Mouse (Mus musculus) forebrain, embryonic 12.5 days (tissue): ENCODE data around the gene Meox1. TPM values are rescaled to one million over a fixed set of nuclear protein-coding genes. Genes with fewer than 3 reads are reported as not detected.

ENCODE experiments used
- ATAC-seq: fragments of 200-750 bp; cut with Nextera tagmentation; 2 replicates; pipeline ENCODE4 v1.8.0; 2017; ENCODE audit warnings: moderate TSS enrichment; ENCODE audit not compliant: low FRiP score
- H3K27ac ChIP-seq: fragments of 300-500 bp; sonication (generic); 2 replicates; pipeline ENCODE4 v1.5.1; 2016; ENCODE audit warnings: mild to moderate bottlenecking
- H3K27me3 ChIP-seq: fragments of 300-500 bp; sonication (generic); 2 replicates; pipeline ENCODE4 v1.6.1; 2016; ENCODE audit warnings: mild to moderate bottlenecking
- H3K36me3 ChIP-seq: fragments of 300-500 bp; sonication (generic); replicated peaks from 2 replicates; pipeline ENCODE4 v1.6.1; 2016; ENCODE audit warnings: mild to moderate bottlenecking
- H3K4me1 ChIP-seq: fragments of 300-500 bp; sonication (generic); 2 replicates; pipeline ENCODE4 v1.6.1; 2016
- H3K4me2 ChIP-seq: fragments of 300-500 bp; sonication (generic); 2 replicates; pipeline ENCODE4 v1.6.1; 2016; ENCODE audit warnings: mild to moderate bottlenecking, moderate library complexity
- H3K4me3 ChIP-seq: fragments of 300-500 bp; sonication (generic); replicated peaks from 2 replicates; pipeline ENCODE4 v1.5.1; 2016; ENCODE audit warnings: mild to moderate bottlenecking
- H3K9ac ChIP-seq: fragments of 300-500 bp; sonication (generic); 2 replicates; pipeline ENCODE4 v1.6.1; 2016; ENCODE audit warnings: mild to moderate bottlenecking
- H3K9me3 ChIP-seq: fragments of 300-500 bp; sonication (generic); 2 replicates; pipeline ENCODE4 v1.6.1; 2016
- WGBS: fragments of 180-500 bp; shearing (Covaris S2); methylation state at CpG from one replicate; pipeline ENCODE4 v1.1.7; 2016; 5-methylcytosine and 5-hydroxymethylcytosine counted together
- polyA plus RNA-seq: library from polyadenylated mRNA; unstranded; fragments of >200 nt; fragmentation: Nextera tagmentation; extraction: Ambion mirVana; gene quantifications from 2 replicates; pipeline ENCODE4 v1.2.1, GENCODE M21; 2016

Meox1 gene
- polyA plus RNA-seq, 1 experiment from 2014 or later: 0.60 TPM

DNA sequence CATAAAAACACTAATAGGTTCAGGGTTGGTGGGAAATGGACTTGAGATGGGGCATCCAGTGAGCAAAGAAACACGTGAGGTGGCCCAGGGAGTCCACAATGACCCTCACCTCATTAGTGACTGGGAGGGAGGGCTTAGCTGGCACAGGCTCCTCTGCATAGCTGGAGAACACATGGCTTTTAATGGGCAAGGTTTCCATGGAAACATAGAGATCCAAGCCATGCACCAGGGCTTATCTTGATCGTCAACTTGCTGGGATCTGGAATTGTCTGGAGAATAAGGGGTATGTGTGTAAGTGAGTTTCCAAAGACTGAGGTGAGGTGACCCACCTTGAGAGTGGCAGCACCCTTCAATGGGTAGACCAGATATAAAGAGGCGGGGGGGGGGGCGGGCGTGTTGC lies 19.2 kb downstream of the Meox1 start:
- WGBS: 56% methylated on average over 5 of the region's 5 CpGs
- ATAC-seq: no peak
- no peak overlapping the region for H3K4me2 ChIP-seq

DNA sequence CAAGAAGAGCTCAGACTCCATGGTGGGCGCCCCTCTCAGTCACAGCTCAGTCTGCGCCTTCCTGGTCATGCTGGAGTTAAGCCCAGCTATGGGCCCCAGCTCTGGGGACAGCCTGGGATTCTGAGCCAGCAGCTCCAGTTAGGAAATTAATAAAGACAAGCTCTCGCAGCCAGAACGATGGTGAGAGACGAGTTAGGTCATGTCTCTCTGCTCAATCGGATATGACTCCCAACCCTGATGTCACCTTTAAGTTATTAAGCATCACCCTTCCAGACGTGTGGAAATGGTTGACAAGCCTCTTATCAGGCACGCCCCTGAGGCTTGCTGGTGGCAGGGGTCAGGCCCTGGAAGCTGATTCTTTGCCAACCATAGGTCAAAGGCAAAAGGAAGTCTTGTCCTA lies 20.3 kb downstream of the Meox1 start:
- H3K9me3 ChIP-seq: no peaks in the 10 kb centered on the region
- 0 out of 2 replicates have a peak, but pooled peaks cover 2% of the 10 kb centered on the region for H3K27me3 ChIP-seq
- no peaks in the 10 kb centered on the region for H3K36me3 ChIP-seq
- no peak for ATAC-seq
- no peak overlapping the region for H3K27ac ChIP-seq
- H3K4me2 ChIP-seq: no peak overlapping the region
- no peak overlapping the region for H3K9ac ChIP-seq
- H3K4me3 ChIP-seq: no peak overlapping the region
- 70% methylated on average over 8 of the region's 8 CpGs for WGBS
- H3K4me1 ChIP-seq: peaks cover 12% of the 10 kb centered on the region

More for the DNA sequence above, 19.2 kb downstream of the Meox1 start:
- Histone ChIP-seq H3K9me3 (no peaks in the 10 kb centered on the region), H3K4me3 (no peak overlapping the region), H3K27me3 (0 out of 2 replicates have a peak, but pooled peaks cover 2% of the 10 kb centered on the region), H3K27ac (no peak overlapping the region), H3K9ac (no peak overlapping the region), H3K4me1 (peaks cover 16% of the 10 kb centered on the region), H3K36me3 (no peaks in the 10 kb centered on the region)

DNA sequence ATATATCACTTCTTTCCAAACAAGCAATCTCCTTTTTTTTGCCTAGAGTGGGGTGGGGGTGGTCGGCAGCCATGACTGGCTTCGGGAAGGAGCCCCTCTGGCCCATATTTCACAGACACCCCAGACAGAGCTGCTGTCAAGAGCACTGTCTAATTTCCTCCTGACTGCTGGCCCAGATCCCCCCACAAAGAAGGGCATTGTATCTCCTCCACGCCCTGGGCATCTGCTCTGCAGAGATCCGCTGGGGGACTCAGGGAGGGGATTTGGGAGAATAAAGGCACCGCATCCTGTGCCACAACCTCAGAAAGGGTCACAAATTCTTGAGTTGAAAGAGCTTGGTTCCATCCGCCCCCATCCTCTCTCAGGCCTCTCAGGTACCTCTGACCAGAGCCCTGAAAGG lies 22.7 kb downstream of the Meox1 start:
- Histone ChIP-seq H3K9me3 (no peaks in the 10 kb centered on the region), H3K4me3 (no peak overlapping the region), H3K4me1 (peaks cover 9% of the 10 kb centered on the region), H3K36me3 (no peaks in the 10 kb centered on the region), H3K9ac (no peak overlapping the region), H3K27me3 (no peaks in the 10 kb centered on the region), H3K27ac (no peak overlapping the region), H3K4me2 (no peak overlapping the region)
- WGBS: 43% methylated on average over 6 of the region's 6 CpGs
- ATAC-seq: no peak

DNA sequence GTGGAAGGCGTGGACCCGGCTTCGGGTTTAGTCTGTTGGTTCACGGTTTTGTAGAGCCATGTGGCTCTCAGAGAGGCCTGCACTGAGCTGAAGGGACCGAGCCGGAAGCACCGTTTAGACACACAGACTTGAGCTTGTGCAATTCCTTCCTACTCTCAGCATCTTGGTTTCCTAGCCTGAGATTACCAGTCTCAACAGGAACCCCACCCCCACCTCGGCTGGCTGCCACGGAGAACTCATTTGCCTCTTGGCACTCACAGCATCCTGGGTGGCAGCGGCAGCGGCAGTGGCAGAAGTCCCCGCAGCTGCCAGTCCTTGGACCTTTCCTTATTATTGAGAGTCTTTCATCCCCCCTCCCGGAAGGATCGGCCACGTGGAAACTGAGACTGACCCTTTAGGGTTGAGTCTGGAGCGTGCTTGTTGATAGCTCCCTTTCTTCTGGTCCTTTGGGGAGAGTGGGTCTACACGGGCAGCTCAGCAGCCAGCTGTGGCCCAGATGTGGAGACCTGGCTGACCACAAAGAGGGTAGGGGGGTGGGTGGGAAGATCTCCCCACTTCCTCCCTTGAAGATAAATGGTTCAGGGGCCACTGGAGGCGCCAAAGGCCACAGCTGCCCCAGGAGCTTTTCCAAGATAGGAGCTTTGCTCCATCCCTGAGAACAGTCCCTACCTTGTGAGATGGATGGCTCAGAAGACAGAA lies 24.0 kb downstream of the Meox1 start:
- H3K9ac ChIP-seq: no peak overlapping the region
- H3K27ac ChIP-seq: no peak overlapping the region
- peaks cover 7% of the 10 kb centered on the region for H3K4me1 ChIP-seq
- no peak overlapping the region for H3K4me2 ChIP-seq
- no peak overlapping the region for H3K4me3 ChIP-seq
- no peaks in the 10 kb centered on the region for H3K9me3 ChIP-seq
- no peaks in the 10 kb centered on the region for H3K27me3 ChIP-seq
- ATAC-seq: no peak
- 73% methylated on average over 18 of the region's 18 CpGs for WGBS
- H3K36me3 ChIP-seq: no peaks in the 10 kb centered on the region

DNA sequence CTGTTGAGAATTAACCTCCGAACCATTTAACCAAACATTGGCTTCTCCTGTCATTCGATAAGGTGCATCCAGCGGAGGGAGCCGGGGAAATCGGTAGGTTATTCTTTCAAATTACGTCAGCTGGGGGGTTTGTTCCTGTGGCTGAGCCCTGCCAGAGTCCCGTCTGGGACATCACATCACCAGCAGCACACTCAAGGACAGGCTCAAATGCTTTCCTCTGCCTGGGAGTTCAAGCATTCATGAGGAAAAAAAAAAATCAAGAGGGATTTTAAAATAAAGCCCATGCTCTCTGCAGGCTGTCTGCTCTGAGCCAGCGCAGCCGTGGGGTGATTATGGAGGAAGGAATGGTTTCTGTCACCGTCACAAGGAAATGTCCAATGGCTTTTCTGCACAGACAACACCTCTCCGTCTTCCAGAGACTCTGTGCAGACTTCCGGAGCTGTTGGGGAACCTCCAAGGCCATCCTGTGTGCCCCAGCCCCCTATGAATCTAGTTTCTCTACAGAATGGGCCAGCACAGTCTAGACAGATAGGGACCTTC lies 26.6 kb downstream of the Meox1 start:
- Histone ChIP-seq H3K9me3 (no peaks in the 10 kb centered on the region), H3K4me3 (no peak overlapping the region), H3K27me3 (no peaks in the 10 kb centered on the region), H3K4me1 (0 out of 2 replicates have a peak, but pooled peaks cover 4% of the 10 kb centered on the region), H3K27ac (no peak overlapping the region), H3K4me2 (no peak overlapping the region), H3K36me3 (no peaks in the 10 kb centered on the region), H3K9ac (no peak overlapping the region)
- no peak for ATAC-seq
- 86% methylated on average over 12 of the region's 12 CpGs for WGBS

DNA sequence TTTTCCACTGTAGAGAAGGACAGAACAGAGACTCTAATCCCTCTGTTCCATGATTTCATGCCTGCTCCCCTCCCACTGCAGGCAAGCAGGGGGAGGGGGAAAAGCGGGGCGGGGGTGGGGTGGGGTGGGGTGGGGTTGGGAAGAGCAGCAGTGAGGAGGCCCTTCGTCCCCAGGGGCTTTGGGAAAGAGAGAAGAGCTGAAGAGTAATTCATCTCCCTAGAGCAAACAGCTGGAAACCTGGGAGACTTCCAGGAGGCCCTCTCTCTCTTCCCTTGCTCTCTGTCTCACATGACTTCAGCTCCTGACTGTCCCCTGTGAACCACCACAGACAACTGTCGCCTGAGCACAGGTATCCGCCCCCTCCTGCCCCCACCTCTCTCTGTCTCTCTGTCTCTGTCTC lies 35.4 kb downstream of the Meox1 start:
- Histone ChIP-seq H3K27ac (no peak overlapping the region), H3K9me3 (no peaks in the 10 kb centered on the region)
- WGBS: 31% methylated on average over 5 of the region's 5 CpGs

DNA sequence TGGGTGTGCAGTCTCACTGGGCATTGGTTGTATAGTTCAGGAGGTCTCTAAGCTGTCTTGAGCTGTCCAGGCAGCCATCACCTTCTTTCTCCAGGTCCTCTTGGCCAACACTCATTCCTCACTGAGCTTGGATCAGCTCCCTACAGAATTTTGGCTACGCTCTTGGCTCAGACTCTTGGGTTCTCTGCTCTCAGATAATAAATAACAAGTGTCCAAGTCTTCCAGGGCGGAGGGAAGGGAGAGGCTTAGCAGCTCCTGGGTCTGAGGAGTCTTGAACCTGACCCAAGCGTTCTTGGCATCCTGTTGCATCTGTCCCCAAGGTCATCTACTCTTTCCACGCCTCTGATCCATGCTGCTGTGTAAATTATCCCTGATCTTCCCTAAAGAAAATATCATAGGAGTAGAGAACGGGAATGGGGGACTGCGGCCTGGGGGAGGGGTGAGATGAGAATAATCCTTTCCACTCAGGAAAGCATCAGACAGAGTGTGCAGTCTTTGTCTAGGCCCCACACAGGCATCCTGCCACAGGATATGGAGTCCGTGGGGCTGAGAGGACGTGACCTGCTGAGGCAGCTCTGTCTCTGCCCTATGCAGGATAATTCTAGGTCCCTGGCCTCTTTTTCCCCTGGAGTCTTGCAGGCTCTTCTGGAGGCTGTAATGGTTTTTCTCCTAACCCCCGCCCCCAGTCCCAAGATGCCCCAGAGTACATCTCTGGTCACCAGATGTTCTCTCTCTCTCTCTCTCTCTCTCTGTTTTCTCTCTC lies 38.0 kb downstream of the Meox1 start:
- Histone ChIP-seq H3K9ac (no peak overlapping the region), H3K27ac (no peak overlapping the region), H3K4me3 (no peak overlapping the region), H3K9me3 (no peaks in the 10 kb centered on the region), H3K27me3 (no peaks in the 10 kb centered on the region), H3K4me2 (no peak overlapping the region), H3K36me3 (no peaks in the 10 kb centered on the region), H3K4me1 (no peaks in the 10 kb centered on the region)
- ATAC-seq: no peak
- WGBS: 85% methylated on average over 9 of the region's 9 CpGs

More for the DNA sequence above, 35.4 kb downstream of the Meox1 start:
- Histone ChIP-seq H3K4me3 (no peak overlapping the region), H3K9ac (no peak overlapping the region), H3K4me2 (no peak overlapping the region), H3K36me3 (no peaks in the 10 kb centered on the region), H3K27me3 (no peaks in the 10 kb centered on the region), H3K4me1 (no peaks in the 10 kb centered on the region)
- no peak for ATAC-seq

DNA sequence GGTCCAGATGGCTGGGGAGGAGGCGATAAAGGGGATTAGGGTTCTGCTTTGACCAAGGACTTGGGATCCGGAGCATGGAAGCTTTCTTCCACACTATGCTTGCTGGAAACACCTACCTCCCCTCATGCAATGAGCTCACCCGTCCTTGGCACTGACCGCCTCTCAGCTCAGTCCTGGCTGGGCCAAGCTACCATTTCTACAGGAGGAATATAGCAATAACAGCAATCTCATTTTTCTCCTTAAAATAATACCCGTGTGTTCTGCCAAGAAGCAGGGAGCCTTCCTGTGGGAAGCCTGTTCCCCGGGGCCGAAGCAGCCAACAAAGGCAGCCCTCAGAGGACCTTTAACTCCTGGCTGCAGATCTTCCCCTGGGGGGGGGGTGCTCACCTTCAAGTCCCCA lies 43.1 kb downstream of the Meox1 start:
- Histone ChIP-seq H3K4me1 (no peaks in the 10 kb centered on the region), H3K27me3 (no peaks in the 10 kb centered on the region), H3K4me3 (no peak overlapping the region), H3K4me2 (no peak overlapping the region), H3K9me3 (no peaks in the 10 kb centered on the region), H3K27ac (no peak overlapping the region), H3K36me3 (no peaks in the 10 kb centered on the region), H3K9ac (no peak overlapping the region)
- WGBS: 85% methylated on average over 7 of the region's 7 CpGs
- ATAC-seq: no peak

DNA sequence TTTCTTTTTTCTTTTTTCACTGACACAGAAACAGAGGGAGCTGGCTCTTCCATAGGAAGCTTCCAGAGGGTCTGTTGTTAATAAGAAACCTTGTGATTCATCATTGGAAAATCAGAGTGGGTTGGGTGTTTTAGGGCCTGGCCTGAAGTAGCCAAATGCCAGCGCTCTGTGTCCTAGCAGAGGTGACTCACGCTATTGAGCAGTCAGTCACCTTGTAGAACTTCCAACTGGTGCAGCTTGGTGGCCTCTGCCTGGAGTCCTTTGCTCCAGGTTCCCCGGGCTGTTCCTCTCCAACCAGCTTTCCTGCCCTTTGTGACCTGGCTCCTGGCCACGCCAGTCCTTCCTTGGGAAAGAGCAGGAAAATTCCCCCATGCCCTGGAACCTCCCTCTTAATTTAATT lies 44.9 kb downstream of the Meox1 start:
- no peak for ATAC-seq
- H3K27ac ChIP-seq: no peak overlapping the region
- 82% methylated on average over 4 of the region's 4 CpGs for WGBS

DNA sequence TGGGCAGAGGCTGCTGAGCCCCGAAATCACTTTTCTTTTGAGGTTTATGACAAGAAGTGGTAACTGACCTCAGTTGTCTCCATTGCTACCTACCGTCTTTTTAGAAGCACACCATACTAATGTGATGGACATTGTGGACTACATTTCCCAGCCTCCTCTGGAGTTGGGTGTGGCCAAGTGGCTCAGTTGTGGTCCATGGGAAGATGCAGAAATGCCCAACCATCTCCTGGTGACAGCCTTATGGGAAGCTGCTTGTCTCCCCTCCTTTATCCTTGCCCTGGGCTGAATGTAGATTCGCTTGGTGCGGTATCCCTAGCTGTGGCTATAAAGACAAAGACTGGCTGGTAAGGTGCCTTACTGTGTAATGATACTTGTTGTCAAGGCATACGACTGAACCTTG lies 46.7 kb downstream of the Meox1 start:
- Histone ChIP-seq H3K9me3 (no peaks in the 10 kb centered on the region), H3K9ac (no peak overlapping the region), H3K4me1 (no peaks in the 10 kb centered on the region), H3K36me3 (no peaks in the 10 kb centered on the region), H3K4me3 (no peak overlapping the region), H3K27ac (no peak overlapping the region), H3K4me2 (no peak overlapping the region), H3K27me3 (no peaks in the 10 kb centered on the region)
- no peak for ATAC-seq
- WGBS: 84% methylated on average over 5 of the region's 5 CpGs

More for the DNA sequence above, 44.9 kb downstream of the Meox1 start:
- no peak overlapping the region for H3K4me2 ChIP-seq
- H3K27me3 ChIP-seq: no peaks in the 10 kb centered on the region
- no peaks in the 10 kb centered on the region for H3K4me1 ChIP-seq
- H3K9ac ChIP-seq: no peak overlapping the region
- H3K36me3 ChIP-seq: no peaks in the 10 kb centered on the region
- no peak overlapping the region for H3K4me3 ChIP-seq
- H3K9me3 ChIP-seq: no peaks in the 10 kb centered on the region

DNA sequence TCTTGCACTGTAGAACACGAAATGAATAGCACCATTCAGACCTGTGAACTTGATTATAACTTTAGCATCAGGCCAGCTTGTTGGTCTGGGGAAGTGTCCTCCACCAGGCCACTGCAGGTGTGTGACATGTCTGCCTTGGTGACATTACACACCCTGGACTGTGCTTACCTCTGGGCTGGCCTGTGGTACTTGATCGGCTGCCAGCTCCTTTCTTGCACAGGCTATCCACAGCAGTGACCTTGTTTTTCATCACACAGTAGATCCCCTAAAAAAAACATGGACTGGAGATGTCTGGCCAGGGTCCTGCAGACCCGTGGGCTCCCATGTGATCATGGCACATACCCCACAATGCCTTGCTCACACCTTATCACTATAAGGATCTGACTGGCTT lies 51.4 kb downstream of the Meox1 start:
- WGBS: 81% methylated on average over 3 of the region's 3 CpGs
- Histone ChIP-seq H3K27me3 (no peaks in the 10 kb centered on the region), H3K36me3 (no peaks in the 10 kb centered on the region), H3K9ac (no peak overlapping the region), H3K27ac (no peak overlapping the region), H3K4me1 (no peaks in the 10 kb centered on the region), H3K9me3 (no peaks in the 10 kb centered on the region), H3K4me3 (no peak overlapping the region), H3K4me2 (no peak overlapping the region)
- ATAC-seq: no peak

DNA sequence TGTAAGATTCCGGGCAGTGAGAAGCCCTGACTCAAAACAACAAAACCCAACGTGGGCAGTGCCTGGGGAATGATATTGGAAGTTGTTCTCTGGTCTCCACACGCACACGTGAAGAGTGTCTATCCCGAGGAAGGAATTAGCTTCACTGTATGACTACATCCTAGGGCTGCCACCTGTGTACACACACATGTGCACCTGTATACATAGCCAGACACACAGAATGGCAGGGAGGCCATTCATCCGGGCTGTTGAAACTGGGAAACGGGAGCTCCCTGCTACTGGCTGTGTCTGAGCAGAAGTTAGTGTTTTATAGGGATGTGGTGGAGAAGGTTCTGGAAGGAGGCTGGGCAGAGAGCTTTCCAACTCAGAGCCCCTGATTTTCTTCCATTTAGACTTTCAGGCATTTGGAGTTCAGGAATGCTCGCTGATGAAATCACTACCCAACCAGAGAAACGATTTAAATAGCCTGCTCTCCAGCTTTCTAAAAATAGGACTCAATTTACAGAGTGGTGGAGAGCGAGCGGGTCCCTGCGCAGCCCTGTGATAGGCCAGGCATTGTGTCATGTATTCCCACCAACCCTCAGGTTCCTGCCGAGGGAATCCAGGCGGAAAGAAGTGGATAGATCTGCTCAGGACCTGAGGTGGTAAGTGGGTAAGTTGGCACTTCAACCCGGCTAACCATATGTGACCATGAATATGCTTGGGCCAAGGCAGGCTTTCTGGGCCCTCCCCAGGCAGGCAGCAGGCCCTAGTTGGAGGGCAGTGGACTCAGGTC lies 52.0 kb downstream of the Meox1 start:
- no peak overlapping the region for H3K4me2 ChIP-seq
- H3K36me3 ChIP-seq: no peaks in the 10 kb centered on the region
- H3K9me3 ChIP-seq: no peaks in the 10 kb centered on the region
- no peak overlapping the region for H3K9ac ChIP-seq
- no peak overlapping the region for H3K27ac ChIP-seq
- no peaks in the 10 kb centered on the region for H3K4me1 ChIP-seq
- ATAC-seq: no peak
- no peak overlapping the region for H3K4me3 ChIP-seq
- no peaks in the 10 kb centered on the region for H3K27me3 ChIP-seq
- 86% methylated on average over 15 of the region's 15 CpGs for WGBS
